Mouse (Mus musculus): ENCODE results near the gene Itgb6. TPM values are rescaled to one million over a fixed set of nuclear protein-coding genes. Genes with fewer than 3 reads are reported as not detected.

Gene Itgb6
- total and polyA plus RNA-seq, 2 experiments from 2014 or later, result 0.51 to 2.4 TPM

DNA sequence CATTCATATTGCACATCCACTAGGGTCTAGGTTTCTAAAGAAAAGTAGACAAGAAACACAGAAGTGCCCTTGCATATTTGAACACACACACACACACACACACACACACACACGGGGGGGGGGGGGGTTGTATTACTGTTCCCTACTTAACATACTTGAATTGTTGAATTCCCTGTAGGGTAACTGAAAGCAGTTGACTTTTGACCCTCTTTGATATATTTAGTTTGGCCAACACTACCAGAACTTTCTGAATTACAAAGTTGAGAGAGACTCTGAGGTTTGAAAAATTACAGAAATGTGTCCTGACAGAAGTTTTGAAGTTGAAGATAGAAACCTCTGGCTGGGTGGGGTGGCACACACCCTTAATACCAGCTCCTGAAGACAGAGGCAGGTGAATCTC lies 32.2 kb downstream of the Itgb6 start:
- no peak for ATAC-seq (ENCODE audit: insufficient read depth, low read depth)
- Histone ChIP-seq H3K9ac (replicated peaks; ENCODE audit: low read depth, low read length) (no peak overlapping the region), H3K4me2 (ENCODE audit: low read depth, low read length) (no peak overlapping the region), H3K4me3 (ENCODE audit: low read depth, low read length) (no peak overlapping the region), H3K4me1 (ENCODE audit: control insufficient read depth, insufficient read depth) (peaks cover 6% of the 10 kb centered on the region), H3K9me3 (replicated peaks; ENCODE audit: control insufficient read depth, low read length) (no peaks in the 10 kb centered on the region), H3K27ac (ENCODE audit: low read depth) (no peak overlapping the region), H3K36me3 (replicated peaks; ENCODE audit: control insufficient read depth, insufficient read depth, low read length) (no peaks in the 10 kb centered on the region), H3K27me3 (ENCODE audit: control insufficient read depth, insufficient read depth, low read length) (no peaks in the 10 kb centered on the region)
- TF ChIP-seq CTCF (IDR thresholded peaks at IDR 0.05; ENCODE audit: low read depth) (no peak), EP300 (IDR thresholded peaks at IDR 0.05; ENCODE audit: low read depth) (no peak)
- 50% methylated on average over 1 of the region's 1 CpGs for WGBS
- DNase-seq (ENCODE audit: low spot score), result no peak

DNA sequence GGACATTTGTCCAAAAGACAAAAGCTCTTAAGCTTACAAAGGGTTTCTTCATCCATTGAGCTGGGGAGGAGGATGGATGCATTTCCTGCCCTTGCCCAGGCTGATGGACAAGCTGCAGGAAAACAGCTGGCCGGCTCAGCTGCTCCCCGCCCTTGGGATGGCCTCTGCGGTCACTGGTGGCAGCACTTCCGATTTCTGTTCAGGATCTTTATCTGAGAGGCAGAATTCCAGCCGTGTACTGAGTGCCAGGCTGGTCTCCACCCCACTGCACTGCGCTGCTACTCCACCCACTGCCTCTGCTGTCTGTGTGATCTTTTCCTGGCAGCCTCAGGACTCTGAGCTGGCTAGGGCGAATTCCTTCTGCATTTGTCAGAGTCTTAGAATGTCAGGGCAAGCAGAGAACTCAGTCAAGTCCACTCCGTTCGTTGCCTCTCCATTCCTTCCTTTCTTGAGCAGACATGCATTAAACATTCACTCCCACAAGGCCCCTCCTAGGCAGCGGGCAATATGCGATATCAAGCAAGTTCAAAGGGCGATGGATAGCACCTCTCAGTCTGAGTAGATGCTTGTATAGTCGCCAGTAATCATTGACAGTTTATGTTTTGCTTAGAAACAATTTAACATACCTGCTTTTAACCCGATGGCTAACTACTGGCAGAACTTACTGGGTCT lies 33.4 kb downstream of the Itgb6 start:
- no peaks in the 10 kb centered on the region for H3K36me3 ChIP-seq (replicated peaks; ENCODE audit: control insufficient read depth, insufficient read depth, low read length)
- H3K9ac ChIP-seq (replicated peaks; ENCODE audit: low read depth, low read length), result no peak overlapping the region
- H3K4me1 ChIP-seq (ENCODE audit: control insufficient read depth, insufficient read depth), result peaks cover 6% of the 10 kb centered on the region
- TF ChIP-seq EP300 (IDR thresholded peaks at IDR 0.05; ENCODE audit: low read depth) (no peak; the same call in 1 of the 2 replicates), CTCF (IDR thresholded peaks at IDR 0.05; ENCODE audit: low read depth) (no peak)
- peak; percentile 92 for ATAC-seq (ENCODE audit: insufficient read depth, low read depth)
- H3K9me3 ChIP-seq (replicated peaks; ENCODE audit: control insufficient read depth, low read length), result no peaks in the 10 kb centered on the region
- no peaks in the 10 kb centered on the region for H3K27me3 ChIP-seq (ENCODE audit: control insufficient read depth, insufficient read depth, low read length)
- DNase-seq (ENCODE audit: low spot score), result peak; percentile 67
- no peak overlapping the region; the same call in 1 of the 2 replicates for H3K4me2 ChIP-seq (ENCODE audit: low read depth, low read length)
- no peak overlapping the region for H3K4me3 ChIP-seq (ENCODE audit: low read depth, low read length)
- 19% methylated on average over 14 of the region's 14 CpGs for WGBS
- peak overlapping the region; percentile 63 for H3K27ac ChIP-seq (ENCODE audit: low read depth)

DNA sequence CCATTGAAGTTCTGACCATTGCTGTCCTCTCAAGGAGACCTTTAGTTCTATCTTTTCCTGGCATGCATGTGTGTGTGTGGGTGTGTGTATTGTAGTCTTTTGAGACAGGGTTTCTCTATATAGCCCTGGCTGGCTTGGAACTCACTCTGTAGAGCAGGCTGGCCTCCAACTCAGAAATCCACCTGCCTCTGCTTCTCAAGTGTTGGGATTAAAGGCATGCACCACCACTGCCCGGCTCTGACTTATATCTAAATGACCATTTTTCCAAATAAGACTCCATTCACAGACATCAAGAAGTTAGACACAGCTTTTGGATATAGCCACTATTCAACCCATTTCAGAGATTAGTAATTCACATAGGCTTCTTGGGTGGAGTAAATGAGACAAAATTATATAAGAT lies 34.3 kb downstream of the Itgb6 start:
- WGBS, result 83% methylated on average over 1 of the region's 1 CpGs
- no peaks in the 10 kb centered on the region for H3K9me3 ChIP-seq (replicated peaks; ENCODE audit: control insufficient read depth, low read length)
- H3K4me1 ChIP-seq (ENCODE audit: control insufficient read depth, insufficient read depth), result peaks cover 6% of the 10 kb centered on the region
- ATAC-seq (ENCODE audit: insufficient read depth, low read depth) (no peak), DNase-seq (ENCODE audit: low spot score) (no peak)
- no peak overlapping the region for H3K9ac ChIP-seq (replicated peaks; ENCODE audit: low read depth, low read length)
- no peaks in the 10 kb centered on the region for H3K27me3 ChIP-seq (ENCODE audit: control insufficient read depth, insufficient read depth, low read length)
- H3K4me3 ChIP-seq (ENCODE audit: low read depth, low read length), result no peak overlapping the region
- TF ChIP-seq EP300 (IDR thresholded peaks at IDR 0.05; ENCODE audit: low read depth) (no peak), CTCF (IDR thresholded peaks at IDR 0.05; ENCODE audit: low read depth) (no peak)
- no peak overlapping the region for H3K27ac ChIP-seq (ENCODE audit: low read depth)
- no peak overlapping the region for H3K4me2 ChIP-seq (ENCODE audit: low read depth, low read length)
- H3K36me3 ChIP-seq (replicated peaks; ENCODE audit: control insufficient read depth, insufficient read depth, low read length), result no peaks in the 10 kb centered on the region

DNA sequence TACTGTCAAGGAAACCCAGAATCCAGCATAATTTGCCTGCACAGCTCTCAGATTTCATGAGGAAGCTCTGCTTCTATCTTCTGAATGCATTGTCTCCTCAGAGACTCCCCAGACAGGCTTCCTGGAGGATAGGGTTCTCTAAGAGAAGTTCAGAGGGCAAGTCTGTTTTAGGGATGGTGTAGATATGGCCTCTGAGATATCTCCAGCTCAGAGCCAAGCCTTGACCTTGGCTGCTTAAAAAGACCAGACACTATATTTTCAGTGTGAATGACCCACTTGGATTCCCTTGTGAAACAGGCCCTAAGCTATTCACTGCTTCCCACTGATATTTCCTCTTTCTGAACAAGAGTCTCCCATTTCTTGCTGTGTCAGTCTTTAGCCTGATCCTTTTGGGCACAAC lies 36.5 kb downstream of the Itgb6 start:
- DNase-seq (ENCODE audit: low spot score), result no peak
- no peaks in the 10 kb centered on the region for H3K36me3 ChIP-seq (replicated peaks; ENCODE audit: control insufficient read depth, insufficient read depth, low read length)
- H3K4me1 ChIP-seq (ENCODE audit: control insufficient read depth, insufficient read depth), result peaks cover 6% of the 10 kb centered on the region
- no peak for TF ChIP-seq EP300 (IDR thresholded peaks at IDR 0.05; ENCODE audit: low read depth)
- no peak for TF ChIP-seq CTCF (IDR thresholded peaks at IDR 0.05; ENCODE audit: low read depth)
- no peak for ATAC-seq (ENCODE audit: insufficient read depth, low read depth)
- no peak overlapping the region for H3K4me3 ChIP-seq (ENCODE audit: low read depth, low read length)
- no peak overlapping the region for H3K27ac ChIP-seq (ENCODE audit: low read depth)
- no peaks in the 10 kb centered on the region for H3K27me3 ChIP-seq (ENCODE audit: control insufficient read depth, insufficient read depth, low read length)
- H3K9me3 ChIP-seq (replicated peaks; ENCODE audit: control insufficient read depth, low read length), result no peaks in the 10 kb centered on the region
- H3K9ac ChIP-seq (replicated peaks; ENCODE audit: low read depth, low read length), result no peak overlapping the region
- no peak overlapping the region for H3K4me2 ChIP-seq (ENCODE audit: low read depth, low read length)

DNA sequence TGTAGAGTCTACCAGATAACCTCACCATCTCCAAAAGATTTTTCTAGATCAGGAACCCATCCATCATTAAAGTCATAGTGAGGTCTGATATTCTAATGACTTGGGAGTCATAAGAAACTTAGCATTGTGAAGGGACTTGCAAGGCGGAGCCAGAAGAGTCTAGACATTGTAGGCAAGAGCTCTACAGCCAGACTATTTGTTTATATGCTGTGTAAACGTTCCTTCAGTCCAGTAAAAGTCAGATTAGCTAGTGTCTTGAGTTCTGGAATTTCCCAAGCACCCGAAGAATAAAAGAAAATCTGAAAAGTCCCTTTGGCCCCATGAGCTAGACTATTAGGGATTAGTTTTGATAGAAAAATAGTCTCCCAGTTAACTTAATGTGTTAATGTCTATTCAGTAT lies 38.3 kb downstream of the Itgb6 start:
- 73% methylated on average over 3 of the region's 3 CpGs for WGBS
- H3K4me2 ChIP-seq (ENCODE audit: low read depth, low read length), result no peak overlapping the region
- no peaks in the 10 kb centered on the region for H3K27me3 ChIP-seq (ENCODE audit: control insufficient read depth, insufficient read depth, low read length)
- H3K9ac ChIP-seq (replicated peaks; ENCODE audit: low read depth, low read length), result no peak overlapping the region
- H3K4me1 ChIP-seq (ENCODE audit: control insufficient read depth, insufficient read depth), result peaks cover under 1% of the 10 kb centered on the region
- H3K27ac ChIP-seq (ENCODE audit: low read depth), result no peak overlapping the region
- ATAC-seq (ENCODE audit: insufficient read depth, low read depth) (no peak), DNase-seq (ENCODE audit: low spot score) (no peak)
- H3K4me3 ChIP-seq (ENCODE audit: low read depth, low read length), result no peak overlapping the region
- H3K9me3 ChIP-seq (replicated peaks; ENCODE audit: control insufficient read depth, low read length), result no peaks in the 10 kb centered on the region
- TF ChIP-seq CTCF (IDR thresholded peaks at IDR 0.05; ENCODE audit: low read depth), result no peak
- TF ChIP-seq EP300 (IDR thresholded peaks at IDR 0.05; ENCODE audit: low read depth), result no peak
- H3K36me3 ChIP-seq (replicated peaks; ENCODE audit: control insufficient read depth, insufficient read depth, low read length), result no peaks in the 10 kb centered on the region

DNA sequence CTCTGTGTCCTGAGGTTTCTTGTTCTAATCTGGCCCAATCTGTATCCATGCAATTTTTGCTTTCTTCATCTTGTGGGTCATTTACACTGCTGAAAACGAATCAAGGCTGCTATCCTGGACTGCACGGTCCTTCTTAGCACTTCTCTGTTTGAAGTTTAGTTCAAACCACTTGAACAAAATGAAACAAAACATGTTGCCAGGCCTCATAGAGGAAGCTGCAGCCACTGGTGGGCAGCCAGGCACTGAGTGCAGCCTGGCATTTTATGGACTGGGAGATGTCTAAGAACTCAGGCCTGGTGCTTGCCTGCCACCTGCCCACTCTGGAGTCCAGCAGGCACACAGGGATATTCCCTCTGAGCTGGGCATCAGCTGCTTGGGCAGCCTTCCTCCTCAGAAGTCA lies 39.9 kb downstream of the Itgb6 start:
- Histone ChIP-seq H3K27me3 (ENCODE audit: control insufficient read depth, insufficient read depth, low read length) (no peaks in the 10 kb centered on the region), H3K27ac (ENCODE audit: low read depth) (no peak overlapping the region), H3K9me3 (replicated peaks; ENCODE audit: control insufficient read depth, low read length) (no peaks in the 10 kb centered on the region), H3K9ac (replicated peaks; ENCODE audit: low read depth, low read length) (no peak overlapping the region), H3K36me3 (replicated peaks; ENCODE audit: control insufficient read depth, insufficient read depth, low read length) (no peaks in the 10 kb centered on the region), H3K4me3 (ENCODE audit: low read depth, low read length) (no peak overlapping the region), H3K4me2 (ENCODE audit: low read depth, low read length) (no peak overlapping the region), H3K4me1 (ENCODE audit: control insufficient read depth, insufficient read depth) (no peaks in the 10 kb centered on the region)
- no peak for TF ChIP-seq CTCF (IDR thresholded peaks at IDR 0.05; ENCODE audit: low read depth)
- ATAC-seq (ENCODE audit: insufficient read depth, low read depth), result no peak
- DNase-seq (ENCODE audit: low spot score), result no peak
- 86% methylated on average over 2 of the region's 2 CpGs for WGBS
